Mouse (Mus musculus) C2C12 (cell line): ENCODE results near the gene Mtnr1a. TPM values are rescaled to one million over a fixed set of nuclear protein-coding genes. Genes with fewer than 3 reads are reported as not detected.

Source experiments
- H3K27me3 ChIP-seq: one replicate; pipeline ENCODE4 v1.6.1; 2011; ENCODE audit not compliant: control insufficient read depth, insufficient read depth, insufficient read length
- H3K36me3 ChIP-seq: one replicate; pipeline ENCODE4 v1.6.1; 2011; ENCODE audit not compliant: control insufficient read depth, insufficient read depth
- H3K4me3 ChIP-seq: one replicate; pipeline ENCODE4 v1.5.1; 2011; ENCODE audit warnings: mild to moderate bottlenecking, control low read depth; ENCODE audit not compliant: poor library complexity, insufficient read depth, severe bottlenecking
- H3K79me2 ChIP-seq: one replicate; pipeline ENCODE4 v1.6.1; 2011; ENCODE audit not compliant: control insufficient read depth, insufficient read depth
- H3K79me3 ChIP-seq: one replicate; pipeline ENCODE4 v1.6.1; 2011; ENCODE audit warnings: low read depth, control low read depth
- H3ac ChIP-seq: one replicate; pipeline ENCODE3; 2011; ENCODE audit warnings: low read depth; ENCODE audit not compliant: control insufficient read depth, insufficient read length
- CEBPB ChIP-seq: IDR thresholded peaks from one replicate; pipeline ENCODE4 v1.6.1; 2011; ENCODE audit warnings: low read depth, mild to moderate bottlenecking, control low read depth, moderate library complexity
- CTCF ChIP-seq: IDR thresholded peaks from one replicate; pipeline ENCODE4 v1.5.1; 2011; ENCODE audit not compliant: control insufficient read depth, insufficient read depth, insufficient read length
- FOSL1 ChIP-seq: IDR thresholded peaks from one replicate; pipeline ENCODE4 v1.8.0; 2011; ENCODE audit warnings: mild to moderate bottlenecking, low read length; ENCODE audit not compliant: poor library complexity, insufficient read depth, severe bottlenecking
- MAX ChIP-seq: IDR thresholded peaks from one replicate; pipeline ENCODE4 v1.6.1; 2011; ENCODE audit warnings: mild to moderate bottlenecking, control low read depth
- MYOD1 ChIP-seq: IDR thresholded peaks from one replicate; pipeline ENCODE4 v1.6.1; 2011; ENCODE audit warnings: low read depth; ENCODE audit not compliant: control insufficient read depth, insufficient read length
- MYOG ChIP-seq: IDR thresholded peaks from one replicate; pipeline ENCODE4 v1.6.1; 2011; ENCODE audit not compliant: control insufficient read depth, insufficient read length; ENCODE audit errors: extremely low read depth
- USF1 ChIP-seq: IDR thresholded peaks from one replicate; pipeline ENCODE4 v1.6.1; 2011; ENCODE audit warnings: low read depth, mild to moderate bottlenecking, control low read depth, moderate library complexity
- polyA plus RNA-seq: library from polyadenylated mRNA; unstranded; fragments of >200 nt; fragmentation: generic; extraction: Trizol; gene quantifications from one replicate; pipeline ENCODE4 v1.2.1, GENCODE M21; 2012; ENCODE audit warnings: missing spikeins

Gene Mtnr1a
- polyA plus RNA-seq, 1 experiment, result not detected

DNA sequence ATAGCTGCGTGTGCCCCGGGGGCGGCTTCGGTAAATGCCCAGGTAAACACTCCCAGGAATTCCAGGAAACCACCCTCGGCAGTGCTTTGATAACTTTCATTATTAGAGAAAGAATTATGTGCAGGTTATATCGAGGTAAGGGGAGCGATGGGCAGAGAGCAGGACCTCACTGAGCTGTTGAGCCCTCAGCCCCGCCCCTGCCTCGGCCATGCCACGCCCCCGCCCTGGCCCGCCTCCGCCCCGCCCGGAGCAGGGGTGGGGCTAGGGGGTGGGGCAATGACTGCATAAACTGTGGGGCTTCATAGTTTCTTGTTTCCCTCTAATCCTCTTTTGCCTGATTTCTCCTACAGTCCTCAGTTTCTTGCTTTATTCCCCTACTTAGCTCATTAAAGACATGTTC is 30.6 kb upstream of the Mtnr1a start:
- Histone ChIP-seq H3K79me3 (no peaks in the 10 kb centered on the region), H3K4me3 (no peak overlapping the region), H3K79me2 (no peaks in the 10 kb centered on the region), H3ac (no peak overlapping the region), H3K27me3 (no peaks in the 10 kb centered on the region), H3K36me3 (peaks cover 93% of the 10 kb centered on the region)
- no peak for TF ChIP-seq MYOG
- no peak for TF ChIP-seq CEBPB
- TF ChIP-seq MYOD1, result no peak

GRCm38 (mm10) chr8:45044160-45044559 is 24.8 kb upstream of the Mtnr1a start:
- H3K4me3 ChIP-seq, result no peak overlapping the region
- no peak for TF ChIP-seq FOSL1
- no peak for TF ChIP-seq CEBPB
- TF ChIP-seq MYOD1, result no peak
- TF ChIP-seq CTCF, result no peak
- no peak for TF ChIP-seq MAX
- TF ChIP-seq USF1, result no peak
- no peak for TF ChIP-seq MYOG
- H3ac ChIP-seq, result no peak overlapping the region
- H3K79me2 ChIP-seq, result no peaks in the 10 kb centered on the region
- H3K79me3 ChIP-seq, result no peaks in the 10 kb centered on the region
- no peaks in the 10 kb centered on the region for H3K27me3 ChIP-seq
- peaks cover 70% of the 10 kb centered on the region for H3K36me3 ChIP-seq

- peaks cover 48% of the 10 kb centered on the region for H3K36me3 ChIP-seq
- TF ChIP-seq MAX, result no peak
- no peak for TF ChIP-seq CTCF
- no peak for TF ChIP-seq CEBPB
- TF ChIP-seq USF1, result no peak
- TF ChIP-seq MYOD1, result no peak
- TF ChIP-seq MYOG, result no peak
- no peak for TF ChIP-seq FOSL1
Measured at GRCm38 (mm10) chr8:45050451-45050850, 18.5 kb upstream of the Mtnr1a start.

DNA sequence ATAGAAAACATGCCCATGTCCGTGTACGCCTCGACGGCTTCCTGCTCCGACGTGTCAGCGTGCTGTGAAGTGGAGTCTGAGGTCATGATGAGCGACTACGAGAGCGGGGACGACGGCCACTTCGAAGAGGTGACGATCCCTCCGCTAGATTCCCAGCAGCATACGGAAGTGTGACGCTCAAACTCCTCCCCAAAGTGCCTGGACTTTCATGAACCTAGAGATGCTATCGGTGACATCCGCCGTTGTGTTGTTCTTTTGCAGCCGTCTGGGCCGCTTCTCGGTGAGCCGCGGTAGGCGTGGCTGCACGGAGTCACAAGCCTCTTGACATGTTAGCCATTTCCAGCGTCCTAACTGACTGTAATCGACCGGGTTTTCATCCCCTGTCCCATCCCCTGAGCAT is 17.7 kb upstream of the Mtnr1a start:
- peaks cover 44% of the 10 kb centered on the region for H3K36me3 ChIP-seq

More at GRCm38 (mm10) chr8:45050451-45050850, 18.5 kb upstream of the Mtnr1a start:
- H3K79me3 ChIP-seq, result no peaks in the 10 kb centered on the region
- H3K79me2 ChIP-seq, result no peaks in the 10 kb centered on the region
- no peak overlapping the region for H3K4me3 ChIP-seq
- H3ac ChIP-seq, result no peak overlapping the region
- H3K27me3 ChIP-seq, result no peaks in the 10 kb centered on the region

GRCm38 (mm10) chr8:45052205-45052604 is 16.7 kb upstream of the Mtnr1a start:
- no peaks in the 10 kb centered on the region for H3K27me3 ChIP-seq
- H3K79me2 ChIP-seq, result no peaks in the 10 kb centered on the region
- H3K79me3 ChIP-seq, result no peaks in the 10 kb centered on the region
- TF ChIP-seq CTCF, result no peak
- TF ChIP-seq MAX, result no peak
- TF ChIP-seq CEBPB, result no peak
- no peak overlapping the region for H3ac ChIP-seq
- H3K36me3 ChIP-seq, result peaks cover 36% of the 10 kb centered on the region
- no peak overlapping the region for H3K4me3 ChIP-seq

More for the DNA sequence above, 17.7 kb upstream of the Mtnr1a start:
- TF ChIP-seq FOSL1 (no peak), MAX (no peak), CTCF (no peak), MYOG (no peak), MYOD1 (no peak), CEBPB (no peak), USF1 (no peak)
- Histone ChIP-seq H3K27me3 (no peaks in the 10 kb centered on the region), H3K79me2 (no peaks in the 10 kb centered on the region), H3K4me3 (no peak overlapping the region), H3K79me3 (no peaks in the 10 kb centered on the region), H3ac (no peak overlapping the region)

GRCm38 (mm10) chr8:45052618-45053017 is 16.3 kb upstream of the Mtnr1a start:
- no peak for TF ChIP-seq MYOD1
- no peak for TF ChIP-seq MYOG
- no peak for TF ChIP-seq FOSL1
- TF ChIP-seq MAX, result no peak
- no peak for TF ChIP-seq USF1
- TF ChIP-seq CTCF, result no peak
- no peak for TF ChIP-seq CEBPB
- no peaks in the 10 kb centered on the region for H3K79me3 ChIP-seq
- no peak overlapping the region for H3K4me3 ChIP-seq
- peaks cover 32% of the 10 kb centered on the region for H3K36me3 ChIP-seq
- no peaks in the 10 kb centered on the region for H3K79me2 ChIP-seq
- no peaks in the 10 kb centered on the region for H3K27me3 ChIP-seq
- H3ac ChIP-seq, result no peak overlapping the region
